Mouse (Mus musculus): ENCODE measurements around the gene Pink1. TPM values are rescaled to one million over a fixed set of nuclear protein-coding genes. Genes with fewer than 3 reads are reported as not detected.
A peak's percentile ranks its signal among the peaks of the same experiment; 100 is the strongest.

The Pink1 gene
- polyA plus RNA-seq, 1 experiment from 2014 or later, result 30.5 TPM

DNA sequence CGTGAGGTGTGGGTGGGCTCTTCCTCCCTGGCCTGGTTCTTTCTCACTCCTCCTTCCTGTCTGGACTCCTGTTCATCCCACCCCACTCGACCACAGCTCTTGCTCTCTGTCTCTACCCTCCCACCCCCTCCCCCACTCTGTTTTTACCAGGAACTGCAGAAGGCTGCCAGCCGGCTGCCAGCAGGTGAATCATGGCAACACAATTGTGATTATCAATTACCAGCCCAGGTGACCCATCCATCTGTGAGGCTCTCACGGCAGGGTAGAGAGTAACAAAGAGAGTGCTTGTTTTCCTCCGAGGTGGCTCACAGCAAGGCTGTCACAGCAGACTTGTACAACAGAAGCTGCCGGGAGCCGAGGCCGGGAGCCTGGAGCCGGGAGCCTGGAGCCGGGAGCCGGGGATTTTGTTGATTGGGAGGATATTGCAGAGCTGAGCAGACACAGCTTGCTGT lies 35.3 kb upstream of the Pink1 start:
- Histone ChIP-seq H3K27me3 (replicated peaks; ENCODE audit: control insufficient read depth, insufficient read depth, low read length) (peaks cover 18% of the 10 kb centered on the region), H3K9me3 (ENCODE audit: control insufficient read depth, low read length) (0 out of 2 replicates have a peak, but pooled peaks cover 2% of the 10 kb centered on the region), H3K4me3 (ENCODE audit: low read depth, low read length) (no peak overlapping the region), H3K4me1 (ENCODE audit: control insufficient read depth, insufficient read depth, low read length) (no peaks in the 10 kb centered on the region), H3K36me3 (ENCODE audit: control insufficient read depth, insufficient read depth, low read length) (no peaks in the 10 kb centered on the region), H3K9ac (ENCODE audit: low read depth, low read length) (peak overlapping the region; percentile 31), H3K4me2 (ENCODE audit: low read depth, low read length) (no peak overlapping the region), H3K27ac (replicated peaks; ENCODE audit: low read depth, low read length) (no peak overlapping the region)
- DNase-seq (ENCODE audit: low spot score), result no peak
- ATAC-seq (ENCODE audit: low read depth), result no peak
- WGBS, result 7% methylated on average over 11 of the region's 11 CpGs

GRCm38 (mm10) chr4:138358176-138358575 lies 32.1 kb upstream of the Pink1 start:
- Histone ChIP-seq H3K27ac (replicated peaks; ENCODE audit: low read depth, low read length) (no peak overlapping the region), H3K9me3 (ENCODE audit: control insufficient read depth, low read length) (0 out of 2 replicates have a peak, but pooled peaks cover 5% of the 10 kb centered on the region), H3K4me2 (ENCODE audit: low read depth, low read length) (no peak overlapping the region), H3K4me1 (ENCODE audit: control insufficient read depth, insufficient read depth, low read length) (no peaks in the 10 kb centered on the region), H3K4me3 (ENCODE audit: low read depth, low read length) (no peak overlapping the region), H3K27me3 (replicated peaks; ENCODE audit: control insufficient read depth, insufficient read depth, low read length) (peaks cover 18% of the 10 kb centered on the region), H3K36me3 (ENCODE audit: control insufficient read depth, insufficient read depth, low read length) (no peaks in the 10 kb centered on the region), H3K9ac (ENCODE audit: low read depth, low read length) (no peak overlapping the region)
- ATAC-seq (ENCODE audit: low read depth) (no peak), DNase-seq (ENCODE audit: low spot score) (no peak)
- 79% methylated on average over 3 of the region's 3 CpGs for WGBS

DNA sequence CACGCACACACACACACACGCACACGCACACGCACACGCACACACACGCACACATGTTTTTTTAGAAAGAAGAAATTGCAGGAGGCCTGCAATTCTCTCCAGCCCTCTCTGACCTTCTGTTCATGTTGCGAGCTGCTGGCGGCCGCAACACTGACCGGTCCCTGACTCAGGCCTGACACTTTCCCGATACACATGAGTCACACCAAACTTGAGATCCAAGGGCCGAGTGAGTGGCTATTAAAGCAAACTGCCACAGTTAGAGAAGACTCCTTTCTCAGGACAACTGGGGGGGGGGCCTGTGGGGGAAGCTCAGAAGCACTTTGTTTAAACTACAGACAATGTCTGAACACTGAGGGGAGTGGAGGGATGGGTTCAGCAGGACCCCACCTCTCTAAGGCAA lies 30.4 kb upstream of the Pink1 start:
- Histone ChIP-seq H3K9me3 (ENCODE audit: control insufficient read depth, low read length) (0 out of 2 replicates have a peak, but pooled peaks cover 5% of the 10 kb centered on the region), H3K36me3 (ENCODE audit: control insufficient read depth, insufficient read depth, low read length) (no peaks in the 10 kb centered on the region), H3K4me1 (ENCODE audit: control insufficient read depth, insufficient read depth, low read length) (no peaks in the 10 kb centered on the region), H3K4me3 (ENCODE audit: low read depth, low read length) (no peak overlapping the region), H3K27me3 (replicated peaks; ENCODE audit: control insufficient read depth, insufficient read depth, low read length) (peaks cover 11% of the 10 kb centered on the region; the same call in 1 of the 2 replicates), H3K27ac (replicated peaks; ENCODE audit: low read depth, low read length) (no peak overlapping the region), H3K4me2 (ENCODE audit: low read depth, low read length) (no peak overlapping the region), H3K9ac (ENCODE audit: low read depth, low read length) (no peak overlapping the region)
- no peak for ATAC-seq (ENCODE audit: low read depth)
- 89% methylated on average over 12 of the region's 12 CpGs for WGBS
- DNase-seq (ENCODE audit: low spot score), result no peak

DNA sequence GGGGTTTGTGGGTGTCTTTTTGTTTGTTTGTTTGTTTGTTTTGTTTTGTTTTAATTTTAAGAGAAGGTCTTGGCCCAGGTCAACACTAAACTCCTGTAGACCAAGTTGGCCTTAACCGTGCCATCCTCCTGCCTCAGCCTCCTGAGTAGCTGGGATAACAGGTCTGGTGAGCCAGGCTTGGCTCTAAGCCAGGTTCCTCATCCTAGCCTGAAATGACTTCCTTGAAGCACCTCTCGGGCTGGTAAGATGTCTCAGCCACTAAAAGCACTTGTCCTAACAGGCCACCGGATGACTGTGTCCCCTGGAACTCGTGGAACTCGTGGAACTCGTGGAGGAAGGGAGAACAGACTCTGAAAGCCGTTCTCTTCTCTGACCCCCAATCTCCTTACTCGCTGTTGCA lies 30.0 kb upstream of the Pink1 start:
- Histone ChIP-seq H3K36me3 (ENCODE audit: control insufficient read depth, insufficient read depth, low read length) (no peaks in the 10 kb centered on the region), H3K27ac (replicated peaks; ENCODE audit: low read depth, low read length) (no peak overlapping the region), H3K9me3 (ENCODE audit: control insufficient read depth, low read length) (0 out of 2 replicates have a peak, but pooled peaks cover 5% of the 10 kb centered on the region), H3K9ac (ENCODE audit: low read depth, low read length) (no peak overlapping the region), H3K4me3 (ENCODE audit: low read depth, low read length) (no peak overlapping the region), H3K4me1 (ENCODE audit: control insufficient read depth, insufficient read depth, low read length) (no peaks in the 10 kb centered on the region), H3K4me2 (ENCODE audit: low read depth, low read length) (no peak overlapping the region), H3K27me3 (replicated peaks; ENCODE audit: control insufficient read depth, insufficient read depth, low read length) (peaks cover 7% of the 10 kb centered on the region; the same call in 1 of the 2 replicates)
- no peak for ATAC-seq (ENCODE audit: low read depth)
- no peak for DNase-seq (ENCODE audit: low spot score)
- WGBS, result 84% methylated on average over 8 of the region's 8 CpGs

GRCm38 (mm10) chr4:138355496-138355895 lies 29.4 kb upstream of the Pink1 start:
- 87% methylated on average over 2 of the region's 2 CpGs for WGBS
- no peaks in the 10 kb centered on the region for H3K36me3 ChIP-seq (ENCODE audit: control insufficient read depth, insufficient read depth, low read length)
- H3K9me3 ChIP-seq (ENCODE audit: control insufficient read depth, low read length), result 0 out of 2 replicates have a peak, but pooled peaks cover 5% of the 10 kb centered on the region
- ATAC-seq (ENCODE audit: low read depth) (no peak), DNase-seq (ENCODE audit: low spot score) (no peak)
- 0 out of 2 replicates have a peak, but pooled peaks cover under 1% of the 10 kb centered on the region for H3K27me3 ChIP-seq (replicated peaks; ENCODE audit: control insufficient read depth, insufficient read depth, low read length)
- no peak overlapping the region for H3K4me3 ChIP-seq (ENCODE audit: low read depth, low read length)
- H3K9ac ChIP-seq (ENCODE audit: low read depth, low read length), result no peak overlapping the region
- no peak overlapping the region for H3K4me2 ChIP-seq (ENCODE audit: low read depth, low read length)
- no peak overlapping the region for H3K27ac ChIP-seq (replicated peaks; ENCODE audit: low read depth, low read length)
- H3K4me1 ChIP-seq (ENCODE audit: control insufficient read depth, insufficient read depth, low read length), result no peaks in the 10 kb centered on the region

DNA sequence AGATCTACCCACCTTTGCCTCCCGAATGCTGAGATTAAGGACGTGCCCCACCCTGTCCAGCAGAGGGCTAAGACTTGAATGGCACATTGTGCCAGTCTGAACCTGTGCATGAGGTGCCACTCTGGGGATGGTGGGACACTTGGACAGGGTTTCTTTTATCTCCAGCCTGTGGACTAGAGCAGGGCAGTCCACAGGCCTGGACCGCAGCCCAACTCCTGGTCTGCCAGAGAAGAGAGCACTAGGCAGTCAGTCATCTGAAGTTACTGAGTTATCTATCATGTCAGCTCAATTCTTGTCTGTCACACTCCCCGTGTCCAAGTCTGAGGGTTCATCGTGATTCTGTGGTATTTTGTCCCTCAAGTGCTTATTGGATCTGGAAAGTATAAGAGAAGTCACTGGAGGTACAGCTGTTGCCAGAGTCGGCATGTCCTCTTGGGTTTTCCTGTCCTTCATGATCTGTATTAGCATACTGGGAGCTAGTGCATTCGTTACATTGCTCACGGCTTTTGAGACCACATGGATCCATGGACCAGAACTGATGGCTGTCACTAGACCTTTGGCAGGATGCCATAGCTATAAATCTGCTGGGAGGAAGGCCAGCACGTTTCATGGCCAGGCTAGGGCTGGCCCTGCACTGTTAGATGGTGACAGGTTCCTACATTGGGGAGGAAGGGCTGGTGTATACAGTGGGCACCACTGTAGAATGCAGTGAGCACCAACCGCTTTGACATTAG lies 27.5 kb upstream of the Pink1 start:
- Histone ChIP-seq H3K9me3 (ENCODE audit: control insufficient read depth, low read length) (0 out of 2 replicates have a peak, but pooled peaks cover 5% of the 10 kb centered on the region), H3K4me1 (ENCODE audit: control insufficient read depth, insufficient read depth, low read length) (no peaks in the 10 kb centered on the region), H3K27me3 (replicated peaks; ENCODE audit: control insufficient read depth, insufficient read depth, low read length) (no peaks in the 10 kb centered on the region), H3K4me3 (ENCODE audit: low read depth, low read length) (no peak overlapping the region), H3K9ac (ENCODE audit: low read depth, low read length) (no peak overlapping the region), H3K27ac (replicated peaks; ENCODE audit: low read depth, low read length) (no peak overlapping the region), H3K36me3 (ENCODE audit: control insufficient read depth, insufficient read depth, low read length) (no peaks in the 10 kb centered on the region), H3K4me2 (ENCODE audit: low read depth, low read length) (no peak overlapping the region)
- 74% methylated on average over 10 of the region's 10 CpGs for WGBS
- ATAC-seq (ENCODE audit: low read depth) (no peak), DNase-seq (ENCODE audit: low spot score) (no peak)

DNA sequence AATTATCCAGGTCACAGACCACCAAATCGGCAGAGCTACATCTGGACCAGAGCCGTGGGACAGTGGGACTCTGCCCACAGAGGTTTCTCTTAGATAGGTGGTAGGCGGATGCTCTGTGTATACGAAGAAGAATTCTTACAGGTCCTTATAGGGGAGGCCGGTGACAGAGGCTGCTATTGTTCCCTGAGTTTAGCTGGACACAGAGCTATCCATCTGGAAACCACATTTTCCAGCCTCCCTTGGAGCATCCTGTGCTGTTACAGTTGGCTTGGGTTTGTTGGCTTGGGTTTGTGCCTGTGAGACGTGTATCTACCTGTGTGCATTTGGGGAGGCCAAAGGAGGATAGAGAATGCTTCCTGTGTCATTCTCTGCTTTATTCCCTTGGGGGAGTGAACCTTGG lies 26.6 kb upstream of the Pink1 start:
- Histone ChIP-seq H3K4me1 (ENCODE audit: control insufficient read depth, insufficient read depth, low read length) (no peaks in the 10 kb centered on the region), H3K9me3 (ENCODE audit: control insufficient read depth, low read length) (0 out of 2 replicates have a peak, but pooled peaks cover 5% of the 10 kb centered on the region), H3K27me3 (replicated peaks; ENCODE audit: control insufficient read depth, insufficient read depth, low read length) (no peaks in the 10 kb centered on the region), H3K27ac (replicated peaks; ENCODE audit: low read depth, low read length) (no peak overlapping the region), H3K4me3 (ENCODE audit: low read depth, low read length) (no peak overlapping the region), H3K4me2 (ENCODE audit: low read depth, low read length) (no peak overlapping the region), H3K36me3 (ENCODE audit: control insufficient read depth, insufficient read depth, low read length) (no peaks in the 10 kb centered on the region), H3K9ac (ENCODE audit: low read depth, low read length) (no peak overlapping the region)
- DNase-seq (ENCODE audit: low spot score) (no peak), ATAC-seq (ENCODE audit: low read depth) (no peak)
- WGBS, result 67% methylated on average over 6 of the region's 6 CpGs

DNA sequence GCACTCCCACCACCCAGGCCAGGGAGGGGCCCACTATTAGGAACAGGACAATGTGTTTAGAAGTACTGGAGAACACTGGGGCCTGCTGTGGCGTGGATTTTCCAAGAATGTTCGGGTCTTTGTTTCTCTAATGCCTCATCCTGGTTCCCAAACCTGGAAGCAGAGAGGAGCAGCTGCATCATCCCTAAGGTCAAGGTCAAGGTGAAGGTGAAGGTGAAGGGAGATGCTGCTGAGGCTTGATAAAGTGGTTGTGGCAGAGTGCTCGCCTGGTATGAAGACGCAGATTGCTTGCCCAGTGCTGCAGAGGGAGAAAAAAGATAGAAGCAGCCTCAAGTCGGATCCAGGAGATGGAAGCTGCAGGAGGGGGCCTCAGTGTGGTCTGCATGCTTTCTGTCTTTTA lies 25.7 kb upstream of the Pink1 start:
- no peak overlapping the region for H3K9ac ChIP-seq (ENCODE audit: low read depth, low read length)
- H3K27me3 ChIP-seq (replicated peaks; ENCODE audit: control insufficient read depth, insufficient read depth, low read length), result no peaks in the 10 kb centered on the region
- 92% methylated on average over 5 of the region's 5 CpGs for WGBS
- H3K4me1 ChIP-seq (ENCODE audit: control insufficient read depth, insufficient read depth, low read length), result no peaks in the 10 kb centered on the region
- H3K36me3 ChIP-seq (ENCODE audit: control insufficient read depth, insufficient read depth, low read length), result no peaks in the 10 kb centered on the region
- no peak overlapping the region for H3K27ac ChIP-seq (replicated peaks; ENCODE audit: low read depth, low read length)
- 0 out of 2 replicates have a peak, but pooled peaks cover 5% of the 10 kb centered on the region for H3K9me3 ChIP-seq (ENCODE audit: control insufficient read depth, low read length)
- H3K4me3 ChIP-seq (ENCODE audit: low read depth, low read length), result no peak overlapping the region
- ATAC-seq (ENCODE audit: low read depth) (no peak), DNase-seq (ENCODE audit: low spot score) (no peak)
- H3K4me2 ChIP-seq (ENCODE audit: low read depth, low read length), result no peak overlapping the region

DNA sequence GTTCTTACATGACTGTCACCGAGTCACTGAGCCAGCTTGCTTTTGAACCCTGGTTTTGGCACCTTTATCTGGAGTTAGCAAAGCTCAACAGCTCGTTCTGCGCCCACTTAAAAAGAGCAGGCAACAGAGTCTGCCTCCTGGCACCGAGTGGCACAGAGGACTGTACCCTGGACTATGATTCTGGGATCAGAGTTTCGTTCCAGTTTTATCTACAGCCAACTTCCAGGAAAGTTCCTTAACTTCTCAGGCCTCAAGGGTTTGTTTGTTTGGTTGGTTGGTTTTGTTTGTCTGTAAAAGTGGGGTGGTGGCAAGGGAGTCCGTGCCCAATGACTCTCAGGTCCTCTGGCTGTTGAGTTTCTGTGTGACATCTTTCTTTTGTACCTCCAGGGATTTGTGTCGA lies 22.6 kb upstream of the Pink1 start:
- H3K9ac ChIP-seq (ENCODE audit: low read depth, low read length), result no peak overlapping the region
- no peaks in the 10 kb centered on the region for H3K4me1 ChIP-seq (ENCODE audit: control insufficient read depth, insufficient read depth, low read length)
- 82% methylated on average over 7 of the region's 7 CpGs for WGBS
- DNase-seq (ENCODE audit: low spot score) (no peak), ATAC-seq (ENCODE audit: low read depth) (no peak)
- H3K27ac ChIP-seq (replicated peaks; ENCODE audit: low read depth, low read length), result no peak overlapping the region
- no peaks in the 10 kb centered on the region for H3K36me3 ChIP-seq (ENCODE audit: control insufficient read depth, insufficient read depth, low read length)
- no peak overlapping the region for H3K4me2 ChIP-seq (ENCODE audit: low read depth, low read length)
- H3K4me3 ChIP-seq (ENCODE audit: low read depth, low read length), result no peak overlapping the region
- H3K9me3 ChIP-seq (ENCODE audit: control insufficient read depth, low read length), result no peaks in the 10 kb centered on the region
- H3K27me3 ChIP-seq (replicated peaks; ENCODE audit: control insufficient read depth, insufficient read depth, low read length), result no peaks in the 10 kb centered on the region
